Mouse (Mus musculus): ENCODE data around the gene Rnf149. TPM values are rescaled to one million over a fixed set of nuclear protein-coding genes. Genes with fewer than 3 reads are reported as not detected.
A peak's percentile ranks its signal among the peaks of the same experiment; 100 is the strongest.

Gene Rnf149
- polyA plus RNA-seq, 1 experiment from 2014 or later = 14.0 TPM

DNA sequence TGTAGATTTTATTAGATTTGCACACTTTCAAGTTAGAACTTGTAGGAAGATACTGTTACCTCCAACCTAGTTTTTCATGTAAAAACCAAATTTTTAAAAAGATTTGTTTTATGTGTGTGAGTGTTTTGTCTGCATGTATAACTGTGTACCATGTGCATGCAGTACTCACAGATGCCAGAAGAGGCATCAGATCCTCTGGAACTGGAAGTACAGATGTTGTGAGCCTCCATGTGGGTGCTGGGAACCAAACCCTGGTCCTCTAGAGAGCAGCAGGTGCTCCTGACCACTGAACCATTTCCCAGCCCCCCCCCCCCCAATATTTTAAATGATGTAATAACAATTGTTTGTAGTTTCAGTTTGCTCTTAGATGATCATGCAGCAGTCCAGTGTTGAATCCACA is 36.6 kb downstream of the Rnf149 start:
- Histone ChIP-seq H3K36me3 (ENCODE audit: control insufficient read depth, insufficient read depth) (peaks cover 52% of the 10 kb centered on the region), H3K4me2 (ENCODE audit: low read depth, low read length) (no peak overlapping the region), H3K4me1 (ENCODE audit: control insufficient read depth, insufficient read depth, low read length) (peaks cover 5% of the 10 kb centered on the region; the same call in 1 of the 2 replicates), H3K9ac (ENCODE audit: low read length) (no peak overlapping the region), H3K27ac (ENCODE audit: low read length) (no peak overlapping the region), H3K27me3 (ENCODE audit: control insufficient read depth, insufficient read depth, low read length) (no peaks in the 10 kb centered on the region), H3K4me3 (ENCODE audit: low read length) (no peak overlapping the region), H3K9me3 (replicated peaks; ENCODE audit: control insufficient read depth, low read length) (peaks cover 3% of the 10 kb centered on the region; the same call in 1 of the 2 replicates)
- ATAC-seq (replicated peaks; ENCODE audit: extremely low read depth, insufficient read depth, low FRiP score) = no peak

- H3K27ac ChIP-seq (ENCODE audit: low read length) = no peak overlapping the region
- no peak overlapping the region for H3K9ac ChIP-seq (ENCODE audit: low read length)
- H3K9me3 ChIP-seq (replicated peaks; ENCODE audit: control insufficient read depth, low read length) = peaks cover 3% of the 10 kb centered on the region; the same call in 1 of the 2 replicates
- H3K36me3 ChIP-seq (ENCODE audit: control insufficient read depth, insufficient read depth) = peaks cover 37% of the 10 kb centered on the region
- no peak for ATAC-seq (replicated peaks; ENCODE audit: extremely low read depth, insufficient read depth, low FRiP score)
- H3K27me3 ChIP-seq (ENCODE audit: control insufficient read depth, insufficient read depth, low read length) = no peaks in the 10 kb centered on the region
- no peak overlapping the region for H3K4me3 ChIP-seq (ENCODE audit: low read length)
- no peak overlapping the region for H3K4me2 ChIP-seq (ENCODE audit: low read depth, low read length)
- 85% methylated on average over 10 of the region's 10 CpGs for WGBS
- peaks cover 10% of the 10 kb centered on the region; the same call in 1 of the 2 replicates for H3K4me1 ChIP-seq (ENCODE audit: control insufficient read depth, insufficient read depth, low read length)
Measured at GRCm38 (mm10) chr1:39537631-39538380, 39.4 kb downstream of the Rnf149 start.

DNA sequence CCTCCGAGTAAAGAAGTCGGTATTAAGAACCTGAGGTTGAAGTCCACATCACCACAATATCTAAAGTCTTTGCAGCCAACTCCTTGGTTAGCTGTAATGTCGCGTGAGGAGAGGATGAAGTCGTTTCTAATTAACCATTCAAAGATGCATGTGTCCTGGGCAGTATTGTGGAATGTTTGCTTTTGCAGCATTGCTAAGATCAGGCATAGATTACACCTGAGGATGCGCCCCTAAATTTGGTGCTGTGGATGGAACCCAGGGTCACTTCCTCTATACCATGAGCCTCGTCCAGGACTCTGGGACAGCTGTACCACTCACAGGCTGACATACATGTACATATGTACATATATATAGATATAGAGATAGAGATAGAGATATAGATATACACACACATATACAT is 40.5 kb downstream of the Rnf149 start:
- H3K4me2 ChIP-seq (ENCODE audit: low read depth, low read length) = peak overlapping the region; percentile 94
- peaks cover 31% of the 10 kb centered on the region for H3K36me3 ChIP-seq (ENCODE audit: control insufficient read depth, insufficient read depth)
- H3K4me1 ChIP-seq (ENCODE audit: control insufficient read depth, insufficient read depth, low read length) = peaks cover 10% of the 10 kb centered on the region; the same call in 1 of the 2 replicates
- peak overlapping the region; percentile 85 for H3K4me3 ChIP-seq (ENCODE audit: low read length)
- 35% methylated on average over 7 of the region's 7 CpGs for WGBS
- H3K27ac ChIP-seq (ENCODE audit: low read length) = no peak overlapping the region
- H3K9me3 ChIP-seq (replicated peaks; ENCODE audit: control insufficient read depth, low read length) = peaks cover 3% of the 10 kb centered on the region; the same call in 1 of the 2 replicates
- peak overlapping the region; percentile 96 for H3K9ac ChIP-seq (ENCODE audit: low read length)
- no peak for ATAC-seq (replicated peaks; ENCODE audit: extremely low read depth, insufficient read depth, low FRiP score)
- H3K27me3 ChIP-seq (ENCODE audit: control insufficient read depth, insufficient read depth, low read length) = no peaks in the 10 kb centered on the region

DNA sequence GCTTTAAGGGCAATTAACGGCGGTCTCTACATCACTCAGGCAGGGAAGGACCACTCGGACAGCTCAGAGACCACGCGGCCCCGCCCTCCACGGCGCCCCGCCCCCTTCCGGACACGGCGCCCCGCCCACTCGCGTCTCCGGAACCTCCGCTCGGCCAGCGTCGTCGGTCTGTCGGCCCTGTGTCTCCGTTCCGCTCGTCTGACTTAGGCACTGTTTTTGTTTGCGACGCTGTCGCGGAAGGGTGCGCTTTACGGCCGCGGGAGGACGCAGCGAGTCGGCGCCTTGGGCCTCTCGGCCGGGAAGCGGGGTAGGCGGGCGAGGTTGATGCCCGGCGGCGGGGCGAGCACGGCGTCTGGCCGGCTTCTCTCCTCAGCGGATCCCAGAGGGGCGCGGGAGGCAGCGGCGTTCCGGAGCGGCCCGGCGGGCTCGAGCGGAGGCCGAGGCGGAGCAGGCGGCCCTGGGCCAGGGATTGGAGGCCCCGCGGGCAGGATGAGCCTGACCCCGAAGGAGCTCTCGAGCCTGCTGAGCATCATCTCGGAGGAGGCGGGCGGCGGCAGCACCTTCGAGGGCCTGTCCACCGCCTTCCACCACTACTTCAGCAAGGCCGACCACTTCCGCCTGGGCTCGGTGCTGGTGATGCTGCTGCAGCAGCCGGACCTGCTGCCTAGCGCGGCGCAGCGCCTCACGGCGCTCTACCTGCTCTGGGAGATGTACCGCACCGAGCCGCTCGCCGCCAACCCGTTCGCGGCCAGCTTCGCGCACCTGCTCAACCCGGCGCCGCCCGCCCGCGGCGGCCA is 41.5 kb downstream of the Rnf149 start:
- H3K4me3 ChIP-seq (ENCODE audit: low read length) = peak overlapping the region; percentile 85
- peak overlapping the region; percentile 96 for H3K9ac ChIP-seq (ENCODE audit: low read length)
- peaks cover 3% of the 10 kb centered on the region; the same call in 1 of the 2 replicates for H3K9me3 ChIP-seq (replicated peaks; ENCODE audit: control insufficient read depth, low read length)
- H3K27ac ChIP-seq (ENCODE audit: low read length) = peak overlapping the region; percentile 91
- H3K4me1 ChIP-seq (ENCODE audit: control insufficient read depth, insufficient read depth, low read length) = peaks cover 10% of the 10 kb centered on the region; the same call in 1 of the 2 replicates
- no peaks in the 10 kb centered on the region for H3K27me3 ChIP-seq (ENCODE audit: control insufficient read depth, insufficient read depth, low read length)
- ATAC-seq (replicated peaks; ENCODE audit: extremely low read depth, insufficient read depth, low FRiP score) = peak; percentile 89
- H3K4me2 ChIP-seq (ENCODE audit: low read depth, low read length) = peak overlapping the region; percentile 94
- peaks cover 28% of the 10 kb centered on the region for H3K36me3 ChIP-seq (ENCODE audit: control insufficient read depth, insufficient read depth)
- WGBS = under 1% methylated on average over 100 of the region's 100 CpGs

- Histone ChIP-seq H3K4me1 (ENCODE audit: control insufficient read depth, insufficient read depth, low read length) (peaks cover 10% of the 10 kb centered on the region; the same call in 1 of the 2 replicates), H3K4me3 (ENCODE audit: low read length) (peak within 1 kb of the TSS; percentile 85), H3K27me3 (ENCODE audit: control insufficient read depth, insufficient read depth, low read length) (no peaks in the 10 kb centered on the region), H3K36me3 (ENCODE audit: control insufficient read depth, insufficient read depth) (peaks cover 19% of the 10 kb centered on the region), H3K9ac (ENCODE audit: low read length) (peak within 1 kb of the TSS; percentile 96), H3K9me3 (replicated peaks; ENCODE audit: control insufficient read depth, low read length) (no peaks in the 10 kb centered on the region; the same call in 1 of the 2 replicates), H3K4me2 (ENCODE audit: low read depth, low read length) (peak within 1 kb of the TSS; percentile 94), H3K27ac (ENCODE audit: low read length) (peak within 1 kb of the TSS; percentile 91)
- WGBS = 38% methylated on average over 13 of the region's 13 CpGs
- no peak for ATAC-seq (replicated peaks; ENCODE audit: extremely low read depth, insufficient read depth, low FRiP score)
Measured at GRCm38 (mm10) chr1:39534831-39535230, 42.4 kb downstream of the Rnf149 start, which contains the start of gene Cnot11. Cnot11 (plus strand) TSS chr1:39534992.

DNA sequence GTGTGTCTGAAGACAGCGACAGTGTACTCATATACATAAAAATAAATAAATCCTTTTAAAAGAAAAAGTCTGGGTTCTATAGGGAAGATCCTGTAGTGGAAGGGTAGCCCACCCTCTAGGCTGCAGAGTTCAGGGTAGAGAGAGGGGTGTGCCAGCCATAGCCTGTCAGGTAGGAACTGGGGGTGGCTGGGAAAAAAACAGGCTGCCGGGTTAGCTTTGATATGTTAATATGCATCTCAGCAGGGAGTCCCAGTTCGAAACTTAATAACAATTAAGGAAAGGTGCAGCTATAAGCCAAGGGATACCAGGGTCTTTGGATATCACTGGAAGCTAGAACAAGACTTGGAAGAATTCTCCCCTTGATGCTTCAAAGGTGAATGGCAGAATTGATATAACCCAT is 43.3 kb downstream of the Rnf149 start:
- ATAC-seq (replicated peaks; ENCODE audit: extremely low read depth, insufficient read depth, low FRiP score) = no peak
- Histone ChIP-seq H3K27ac (ENCODE audit: low read length) (no peak overlapping the region), H3K9me3 (replicated peaks; ENCODE audit: control insufficient read depth, low read length) (no peaks in the 10 kb centered on the region), H3K36me3 (ENCODE audit: control insufficient read depth, insufficient read depth) (peaks cover 10% of the 10 kb centered on the region), H3K4me3 (ENCODE audit: low read length) (no peak overlapping the region), H3K4me2 (ENCODE audit: low read depth, low read length) (no peak overlapping the region), H3K9ac (ENCODE audit: low read length) (no peak overlapping the region), H3K4me1 (ENCODE audit: control insufficient read depth, insufficient read depth, low read length) (peaks cover 10% of the 10 kb centered on the region; the same call in 1 of the 2 replicates), H3K27me3 (ENCODE audit: control insufficient read depth, insufficient read depth, low read length) (no peaks in the 10 kb centered on the region)
- WGBS = 27% methylated on average over 3 of the region's 3 CpGs

DNA sequence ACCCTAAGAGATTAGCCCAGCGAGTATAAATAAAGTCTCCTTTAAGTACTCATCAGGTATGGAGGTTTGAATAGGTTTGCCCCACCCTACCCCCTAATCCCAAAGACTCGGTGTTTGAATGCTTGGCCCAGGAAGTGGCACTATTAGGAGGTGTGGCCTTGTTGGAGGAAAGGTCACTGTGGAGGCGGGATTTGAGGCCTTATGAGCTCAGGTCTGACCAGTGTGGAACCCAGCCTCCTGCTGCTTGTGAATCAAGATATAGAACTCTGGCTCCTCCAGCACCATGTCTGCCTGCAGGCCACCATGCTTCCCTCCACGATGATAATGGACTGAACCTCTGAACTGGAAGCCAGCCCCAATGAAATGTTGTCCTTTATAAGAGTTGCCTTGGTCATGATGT is 46.2 kb downstream of the Rnf149 start:
- Histone ChIP-seq H3K27ac (ENCODE audit: low read length) (no peak overlapping the region), H3K4me3 (ENCODE audit: low read length) (no peak overlapping the region), H3K9ac (ENCODE audit: low read length) (no peak overlapping the region), H3K4me2 (ENCODE audit: low read depth, low read length) (no peak overlapping the region), H3K27me3 (ENCODE audit: control insufficient read depth, insufficient read depth, low read length) (no peaks in the 10 kb centered on the region), H3K4me1 (ENCODE audit: control insufficient read depth, insufficient read depth, low read length) (0 out of 2 replicates have a peak, but pooled peaks cover 5% of the 10 kb centered on the region), H3K9me3 (replicated peaks; ENCODE audit: control insufficient read depth, low read length) (no peaks in the 10 kb centered on the region), H3K36me3 (ENCODE audit: control insufficient read depth, insufficient read depth) (no peaks in the 10 kb centered on the region)
- no peak for ATAC-seq (replicated peaks; ENCODE audit: extremely low read depth, insufficient read depth, low FRiP score)
- 68% methylated on average over 4 of the region's 4 CpGs for WGBS

DNA sequence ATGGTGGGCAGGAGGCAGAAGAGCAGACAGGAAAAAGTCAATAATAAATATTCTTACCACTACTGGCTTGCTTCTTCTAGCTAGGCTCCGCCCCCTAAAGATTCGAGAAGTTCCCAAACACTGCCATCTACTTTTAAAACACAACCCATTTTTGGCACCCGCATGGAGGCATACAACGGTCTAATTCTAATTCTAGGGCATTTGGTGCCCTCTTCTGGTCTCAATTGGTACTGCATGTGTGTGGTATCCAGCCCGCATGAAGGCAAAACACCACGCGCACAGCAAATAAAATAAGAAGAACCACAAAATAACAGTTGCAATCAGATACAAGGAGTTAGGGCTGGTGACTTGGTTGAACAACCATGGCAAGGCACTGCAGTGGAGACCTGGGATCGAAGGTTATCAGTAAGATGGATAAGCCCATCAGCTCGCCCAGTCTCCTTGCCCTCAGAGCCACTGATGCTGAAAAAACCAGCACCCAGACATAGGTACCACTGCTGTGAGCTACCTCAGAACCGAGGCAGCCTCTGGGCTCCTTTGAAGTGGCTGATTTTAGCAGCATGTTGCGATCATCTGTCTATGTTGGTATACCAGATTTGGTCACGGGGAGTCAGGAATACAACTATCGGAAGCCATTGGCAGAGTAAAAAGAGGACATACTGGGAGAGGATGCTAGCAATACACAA is 46.8 kb downstream of the Rnf149 start:
- no peak overlapping the region for H3K9ac ChIP-seq (ENCODE audit: low read length)
- WGBS = 34% methylated on average over 13 of the region's 13 CpGs
- H3K27ac ChIP-seq (ENCODE audit: low read length) = no peak overlapping the region
- no peaks in the 10 kb centered on the region for H3K36me3 ChIP-seq (ENCODE audit: control insufficient read depth, insufficient read depth)
- H3K27me3 ChIP-seq (ENCODE audit: control insufficient read depth, insufficient read depth, low read length) = no peaks in the 10 kb centered on the region
- 0 out of 2 replicates have a peak, but pooled peaks cover 5% of the 10 kb centered on the region for H3K4me1 ChIP-seq (ENCODE audit: control insufficient read depth, insufficient read depth, low read length)
- no peaks in the 10 kb centered on the region for H3K9me3 ChIP-seq (replicated peaks; ENCODE audit: control insufficient read depth, low read length)
- H3K4me3 ChIP-seq (ENCODE audit: low read length) = no peak overlapping the region
- ATAC-seq (replicated peaks; ENCODE audit: extremely low read depth, insufficient read depth, low FRiP score) = no peak
- no peak overlapping the region for H3K4me2 ChIP-seq (ENCODE audit: low read depth, low read length)
